Mouse (Mus musculus): ENCODE measurements at regions not wholly inside any gene's neighbourhood (a gene's known extent, or its start where the extent isn't known, plus 50 kb on each side); places are given as distances from the start of the nearest gene placed in this dataset.

- no peak for ATAC-seq
- Histone ChIP-seq H3K9me3 (replicated peaks; ENCODE audit: control insufficient read depth, low read length, poor library complexity, severe bottlenecking) (no peaks in the 10 kb centered on the region), H3K4me3 (ENCODE audit: low read depth, low read length) (no peak overlapping the region), H3K4me2 (ENCODE audit: low read length) (no peak overlapping the region), H3K36me3 (ENCODE audit: control insufficient read depth, insufficient read depth, low read length) (no peaks in the 10 kb centered on the region), H3K27me3 (ENCODE audit: control insufficient read depth, insufficient read depth, low read depth, low read length) (no peaks in the 10 kb centered on the region), H3K9ac (ENCODE audit: low read depth, low read length) (no peak overlapping the region), H3K4me1 (ENCODE audit: control insufficient read depth, insufficient read depth, low read length) (no peaks in the 10 kb centered on the region), H3K27ac (ENCODE audit: low read length) (no peak overlapping the region)
- 85% methylated on average over 6 of the region's 6 CpGs for WGBS
Measured at GRCm38 (mm10) chr10:17513756-17514155, 209.3 kb upstream of the Cited2 start.

GRCm38 (mm10) chr10:17516068-17516467, 206.9 kb upstream of the Cited2 start:
- no peak overlapping the region for H3K27ac ChIP-seq (ENCODE audit: low read length)
- no peak for ATAC-seq
- no peak overlapping the region for H3K9ac ChIP-seq (ENCODE audit: low read depth, low read length)
- H3K4me1 ChIP-seq (ENCODE audit: control insufficient read depth, insufficient read depth, low read length), result no peaks in the 10 kb centered on the region; the same call in 1 of the 2 replicates
- no peaks in the 10 kb centered on the region for H3K27me3 ChIP-seq (ENCODE audit: control insufficient read depth, insufficient read depth, low read depth, low read length)
- H3K9me3 ChIP-seq (replicated peaks; ENCODE audit: control insufficient read depth, low read length, poor library complexity, severe bottlenecking), result no peaks in the 10 kb centered on the region
- H3K36me3 ChIP-seq (ENCODE audit: control insufficient read depth, insufficient read depth, low read length), result no peaks in the 10 kb centered on the region
- no peak overlapping the region for H3K4me3 ChIP-seq (ENCODE audit: low read depth, low read length)
- 96% methylated on average over 2 of the region's 2 CpGs for WGBS
- no peak overlapping the region for H3K4me2 ChIP-seq (ENCODE audit: low read length)

- no peaks in the 10 kb centered on the region for H3K36me3 ChIP-seq (ENCODE audit: control insufficient read depth, insufficient read depth, low read length)
- H3K4me3 ChIP-seq (ENCODE audit: low read depth, low read length), result no peak overlapping the region
- H3K27me3 ChIP-seq (ENCODE audit: control insufficient read depth, insufficient read depth, low read depth, low read length), result no peaks in the 10 kb centered on the region
- ATAC-seq, result no peak
- H3K9me3 ChIP-seq (replicated peaks; ENCODE audit: control insufficient read depth, low read length, poor library complexity, severe bottlenecking), result no peaks in the 10 kb centered on the region
- 74% methylated on average over 9 of the region's 9 CpGs for WGBS
- no peak overlapping the region for H3K27ac ChIP-seq (ENCODE audit: low read length)
- no peak overlapping the region for H3K4me2 ChIP-seq (ENCODE audit: low read length)
- no peaks in the 10 kb centered on the region; the same call in 1 of the 2 replicates for H3K4me1 ChIP-seq (ENCODE audit: control insufficient read depth, insufficient read depth, low read length)
- H3K9ac ChIP-seq (ENCODE audit: low read depth, low read length), result no peak overlapping the region
Measured at GRCm38 (mm10) chr10:17518423-17519175, 204.4 kb upstream of the Cited2 start.

GRCm38 (mm10) chr10:17522026-17522541, 200.9 kb upstream of the Cited2 start:
- Histone ChIP-seq H3K4me1 (ENCODE audit: control insufficient read depth, insufficient read depth, low read length) (no peaks in the 10 kb centered on the region; the same call in 1 of the 2 replicates), H3K27ac (ENCODE audit: low read length) (no peak overlapping the region), H3K27me3 (ENCODE audit: control insufficient read depth, insufficient read depth, low read depth, low read length) (no peaks in the 10 kb centered on the region), H3K36me3 (ENCODE audit: control insufficient read depth, insufficient read depth, low read length) (no peaks in the 10 kb centered on the region), H3K9me3 (replicated peaks; ENCODE audit: control insufficient read depth, low read length, poor library complexity, severe bottlenecking) (no peaks in the 10 kb centered on the region), H3K4me2 (ENCODE audit: low read length) (no peak overlapping the region), H3K4me3 (ENCODE audit: low read depth, low read length) (no peak overlapping the region), H3K9ac (ENCODE audit: low read depth, low read length) (no peak overlapping the region)
- ATAC-seq, result no peak
- 63% methylated on average over 5 of the region's 5 CpGs for WGBS

- Histone ChIP-seq H3K36me3 (ENCODE audit: control insufficient read depth, insufficient read depth, low read length) (no peaks in the 10 kb centered on the region), H3K27me3 (ENCODE audit: control insufficient read depth, insufficient read depth, low read depth, low read length) (no peaks in the 10 kb centered on the region), H3K27ac (ENCODE audit: low read length) (no peak overlapping the region), H3K4me1 (ENCODE audit: control insufficient read depth, insufficient read depth, low read length) (no peaks in the 10 kb centered on the region; the same call in 1 of the 2 replicates), H3K4me2 (ENCODE audit: low read length) (no peak overlapping the region), H3K9me3 (replicated peaks; ENCODE audit: control insufficient read depth, low read length, poor library complexity, severe bottlenecking) (no peaks in the 10 kb centered on the region), H3K4me3 (ENCODE audit: low read depth, low read length) (no peak overlapping the region), H3K9ac (ENCODE audit: low read depth, low read length) (no peak overlapping the region)
- ATAC-seq, result no peak
- 76% methylated on average over 6 of the region's 6 CpGs for WGBS
Measured at GRCm38 (mm10) chr10:17523558-17524328, 199.3 kb upstream of the Cited2 start.

- no peaks in the 10 kb centered on the region; the same call in 1 of the 2 replicates for H3K4me1 ChIP-seq (ENCODE audit: control insufficient read depth, insufficient read depth, low read length)
- H3K27me3 ChIP-seq (ENCODE audit: control insufficient read depth, insufficient read depth, low read depth, low read length), result no peaks in the 10 kb centered on the region
- 65% methylated on average over 4 of the region's 4 CpGs for WGBS
- H3K9ac ChIP-seq (ENCODE audit: low read depth, low read length), result no peak overlapping the region
- no peak overlapping the region for H3K27ac ChIP-seq (ENCODE audit: low read length)
- no peaks in the 10 kb centered on the region for H3K9me3 ChIP-seq (replicated peaks; ENCODE audit: control insufficient read depth, low read length, poor library complexity, severe bottlenecking)
- H3K4me2 ChIP-seq (ENCODE audit: low read length), result no peak overlapping the region
- no peak overlapping the region for H3K4me3 ChIP-seq (ENCODE audit: low read depth, low read length)
- ATAC-seq, result no peak
- H3K36me3 ChIP-seq (ENCODE audit: control insufficient read depth, insufficient read depth, low read length), result no peaks in the 10 kb centered on the region
Measured at GRCm38 (mm10) chr10:17527151-17527737, 195.8 kb upstream of the Cited2 start.

GRCm38 (mm10) chr10:17528116-17528515, 194.9 kb upstream of the Cited2 start:
- no peak overlapping the region for H3K4me2 ChIP-seq (ENCODE audit: low read length)
- no peak overlapping the region for H3K27ac ChIP-seq (ENCODE audit: low read length)
- no peaks in the 10 kb centered on the region; the same call in 1 of the 2 replicates for H3K4me1 ChIP-seq (ENCODE audit: control insufficient read depth, insufficient read depth, low read length)
- H3K4me3 ChIP-seq (ENCODE audit: low read depth, low read length), result no peak overlapping the region
- no peaks in the 10 kb centered on the region for H3K36me3 ChIP-seq (ENCODE audit: control insufficient read depth, insufficient read depth, low read length)
- no peak overlapping the region for H3K9ac ChIP-seq (ENCODE audit: low read depth, low read length)
- no peaks in the 10 kb centered on the region for H3K27me3 ChIP-seq (ENCODE audit: control insufficient read depth, insufficient read depth, low read depth, low read length)
- no peaks in the 10 kb centered on the region for H3K9me3 ChIP-seq (replicated peaks; ENCODE audit: control insufficient read depth, low read length, poor library complexity, severe bottlenecking)
- 83% methylated on average over 2 of the region's 2 CpGs for WGBS
- no peak for ATAC-seq

- no peak overlapping the region for H3K4me3 ChIP-seq (ENCODE audit: low read depth, low read length)
- WGBS, result 81% methylated on average over 6 of the region's 6 CpGs
- H3K27ac ChIP-seq (ENCODE audit: low read length), result no peak overlapping the region
- no peak for ATAC-seq
- no peaks in the 10 kb centered on the region; the same call in 1 of the 2 replicates for H3K4me1 ChIP-seq (ENCODE audit: control insufficient read depth, insufficient read depth, low read length)
- no peaks in the 10 kb centered on the region for H3K36me3 ChIP-seq (ENCODE audit: control insufficient read depth, insufficient read depth, low read length)
- no peaks in the 10 kb centered on the region for H3K9me3 ChIP-seq (replicated peaks; ENCODE audit: control insufficient read depth, low read length, poor library complexity, severe bottlenecking)
- no peak overlapping the region for H3K9ac ChIP-seq (ENCODE audit: low read depth, low read length)
- H3K4me2 ChIP-seq (ENCODE audit: low read length), result no peak overlapping the region
- no peaks in the 10 kb centered on the region for H3K27me3 ChIP-seq (ENCODE audit: control insufficient read depth, insufficient read depth, low read depth, low read length)
Measured at GRCm38 (mm10) chr10:17528846-17529245, 194.2 kb upstream of the Cited2 start.

All from midbrain, embryonic 16.5 days (tissue).